Comparison of ENCODE assay signal across 13 mouse cellular contexts in genomic region chr7:48937562-48937961, GRCm38 (mm10). TPM values are rescaled to one million over a fixed set of nuclear protein-coding genes. Genes with fewer than 3 reads are reported as not detected.
DNase-seq lines count a peak whose midpoint lies in the region; ATAC-seq lines count a peak whose summit lies in the region.
"Had no signal": no experiment of that assay in that cellular context is flagged by ENCODE, and none has a peak within 500 bp of the region (broad histone marks: within the 10 kb centered on the region; RNA-seq: fewer than 3 reads in every experiment).

No protein-coding gene starts in this region.

- H3K36me3 ChIP-seq in forebrain, embryonic 11.5 days (ENCODE audit: control insufficient read depth, insufficient read depth, low read length): no peaks in the 10 kb centered on the region
- H3K36me3 ChIP-seq: forebrain, embryonic 12.5 days; heart, embryonic 13.5 days; neural tube, embryonic 12.5 days had no signal

- no peaks in the 10 kb centered on the region for H3K9me3 ChIP-seq in forebrain, embryonic 11.5 days (ENCODE audit: control insufficient read depth, low read length)
- H3K9me3 ChIP-seq: forebrain, embryonic 12.5 days; heart, embryonic 13.5 days; neural tube, embryonic 12.5 days had no signal

- no peak overlapping the region for H3K4me2 ChIP-seq in forebrain, embryonic 11.5 days (ENCODE audit: low read depth, low read length, severe bottlenecking)
- H3K4me2 ChIP-seq: forebrain, embryonic 12.5 days; heart, embryonic 13.5 days; neural tube, embryonic 12.5 days had no signal

- no peak overlapping the region for H3K27ac ChIP-seq in forebrain, embryonic 11.5 days (ENCODE audit: low read depth, low read length)
- H3K27ac ChIP-seq: forebrain, embryonic 12.5 days; heart, embryonic 13.5 days; left cerebral cortex, adult 2 months; neural tube, embryonic 12.5 days had no signal

- WGBS in forebrain, embryonic 11.5 days: 89% methylated on average over 11 of the region's 11 CpGs

- no peak overlapping the region for H3K9ac ChIP-seq in forebrain, embryonic 11.5 days (ENCODE audit: low read length)
- H3K9ac ChIP-seq: forebrain, embryonic 12.5 days; heart, embryonic 13.5 days; neural tube, embryonic 12.5 days had no signal

- no peak overlapping the region for H3K4me3 ChIP-seq in forebrain, embryonic 11.5 days (ENCODE audit: low read depth, low read length)
- H3K4me3 ChIP-seq: forebrain, embryonic 12.5 days; heart, embryonic 13.5 days; left cerebral cortex, adult 2 months; neural tube, embryonic 12.5 days had no signal

- peak; percentile 22 to 25 for DNase-seq in lung, adult 18-20 months
- no peak for DNase-seq in lung, postnatal 36 days
- DNase-seq in induced T-regulatory cell, adult 2 months (ENCODE audit: low read depth): peak; percentile 72
- DNase-seq in naive thymus-derived CD4-positive, alpha-beta T cell, adult 2 months (ENCODE audit: low read depth): peak; percentile 78
- no peak for DNase-seq in forebrain, embryonic 11.5 days (ENCODE audit: low spot score)
- no peak for DNase-seq in left cerebral cortex, postnatal 36 days (ENCODE audit: low spot score in 2 of 2)
- no peak for DNase-seq in yolk sac, embryonic 10.5 days (ENCODE audit: low spot score)
- no peak for DNase-seq in right cerebral cortex, postnatal 4 days
- DNase-seq: kidney, adult 11 months had no signal

- intact Hi-C loops in left cerebral cortex, postnatal 36 days (cut with DNase I): no loop called here

- ATAC-seq in forebrain, embryonic 11.5 days (replicated peaks; ENCODE audit: low FRiP score): no peak

- no peaks in the 10 kb centered on the region for H3K4me1 ChIP-seq in forebrain, embryonic 11.5 days (replicated peaks; ENCODE audit: control insufficient read depth, insufficient read depth, low read length)
- H3K4me1 ChIP-seq: forebrain, embryonic 12.5 days; neural tube, embryonic 12.5 days had no signal

- peaks cover 7% of the 10 kb centered on the region for H3K27me3 ChIP-seq in forebrain, embryonic 11.5 days (ENCODE audit: control insufficient read depth, insufficient read depth, low read length)
- H3K27me3 ChIP-seq: heart, embryonic 13.5 days; neural tube, embryonic 12.5 days had no signal

RNA-seq across cellular contexts. Expression of gene Nav2, which starts 29.0 kb away (rescaled TPM):
- 6.9 and 7.2 TPM in 2 replicates for polyA plus RNA-seq in forebrain, embryonic 11.5 days (2014; fragmentation: Nextera tagmentation; extraction: Ambion mirVana)
- total RNA-seq in left cerebral cortex, postnatal 36 days (2021): 100 to 1,000 TPM in 1 of 2 experiments, 10 to 100 TPM in 1; 62.0 to 120 TPM

RNA-seq across cellular contexts. Expression of gene E2f8, which starts 56.2 kb away (rescaled TPM):
- polyA plus RNA-seq in forebrain, embryonic 11.5 days (2014; fragmentation: Nextera tagmentation; extraction: Ambion mirVana): 26.0 and 29.1 TPM in 2 replicates
- under 1 TPM; 0.25 to 0.27 TPM for total RNA-seq in left cerebral cortex, postnatal 36 days (2021)

Comparison
In these comparisons a context has a peak if more than half of its experiments do, and no peak if none do; other contexts are left out.
1. DNase-seq: peak in lung, adult 18-20 months (2 of 2), induced T-regulatory cell, adult 2 months (single experiment) and naive thymus-derived CD4-positive, alpha-beta T cell, adult 2 months (single experiment); none in lung, postnatal 36 days (single experiment), forebrain, embryonic 11.5 days (single experiment), left cerebral cortex, postnatal 36 days (0 of 2), yolk sac, embryonic 10.5 days (single experiment) and right cerebral cortex, postnatal 4 days (single experiment).